Mouse (Mus musculus): Measurements from ENCODE around the gene Khdc3.
"Not testable (repeated sequence)": the region's sequence is repeated elsewhere in the genome, so short reads cannot be mapped to it uniquely, and the experiment has no call there.

Gene Khdc3

GRCm38 (mm10) chr9:73101536-73101935 is at the start of gene Khdc3:
TSS of gene Khdc3 (plus strand) at chr9:73101836.
- no peak for DNase-seq (ENCODE audit: low read depth, low spot score)
- Histone ChIP-seq H3K36me3 (ENCODE audit: control insufficient read depth, insufficient read depth, low read length, poor library complexity, severe bottlenecking) (no peaks in the 10 kb centered on the region), H3K27me3 (ENCODE audit: control insufficient read depth, insufficient read depth, low read length, poor library complexity, severe bottlenecking) (no peaks in the 10 kb centered on the region)

DNA sequence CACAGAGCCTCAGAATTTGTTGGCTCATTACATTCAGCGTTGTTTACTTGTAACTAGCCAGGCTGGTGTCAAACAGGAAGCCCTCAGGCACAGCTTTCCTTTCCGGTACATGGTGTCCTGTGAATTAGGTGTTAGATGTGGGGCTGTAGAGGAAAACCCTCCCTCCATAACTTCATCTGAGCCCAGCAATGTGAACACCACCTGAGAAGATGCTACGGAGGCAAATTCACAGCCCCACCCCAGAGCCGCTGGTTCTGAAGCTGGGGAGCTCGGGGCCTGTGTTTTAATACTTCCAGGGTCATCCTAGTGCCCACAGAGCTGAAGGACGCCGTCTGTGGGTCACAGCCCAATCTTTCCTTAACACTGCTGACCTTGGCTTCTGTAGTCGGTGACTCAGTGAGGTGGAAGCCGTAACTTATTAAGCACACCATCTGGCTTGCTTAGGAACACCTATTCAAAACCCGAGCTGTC is 46.2 kb upstream of the Khdc3 start:
- H3K27me3 ChIP-seq (ENCODE audit: control insufficient read depth, insufficient read depth, low read length, poor library complexity, severe bottlenecking): no peaks in the 10 kb centered on the region
- no peak for DNase-seq (ENCODE audit: low read depth, low spot score)
- no peaks in the 10 kb centered on the region for H3K36me3 ChIP-seq (ENCODE audit: control insufficient read depth, insufficient read depth, low read length, poor library complexity, severe bottlenecking)

DNA sequence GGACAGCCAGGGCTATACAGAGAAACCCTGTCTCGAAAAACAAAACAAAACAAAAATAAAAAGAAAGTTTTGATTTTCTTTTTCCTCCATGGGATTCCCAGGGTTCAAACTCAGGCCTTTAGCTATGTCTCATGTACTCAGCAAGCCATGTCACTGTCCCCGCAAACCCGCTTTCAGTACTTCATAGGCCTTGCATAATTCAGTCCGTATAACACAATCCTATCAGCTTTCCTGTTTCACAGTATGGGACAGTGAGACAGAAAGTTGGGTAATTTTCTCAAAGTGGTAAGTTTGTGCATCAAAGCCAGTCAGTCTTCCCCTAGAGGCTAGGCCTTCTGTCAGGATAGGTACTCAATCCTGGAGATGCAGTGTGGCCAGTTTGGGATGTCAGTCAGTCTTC is 42.4 kb upstream of the Khdc3 start:
- no peak for DNase-seq (ENCODE audit: low read depth, low spot score)
- Histone ChIP-seq H3K27me3 (ENCODE audit: control insufficient read depth, insufficient read depth, low read length, poor library complexity, severe bottlenecking) (no peaks in the 10 kb centered on the region), H3K36me3 (ENCODE audit: control insufficient read depth, insufficient read depth, low read length, poor library complexity, severe bottlenecking) (no peaks in the 10 kb centered on the region)

DNA sequence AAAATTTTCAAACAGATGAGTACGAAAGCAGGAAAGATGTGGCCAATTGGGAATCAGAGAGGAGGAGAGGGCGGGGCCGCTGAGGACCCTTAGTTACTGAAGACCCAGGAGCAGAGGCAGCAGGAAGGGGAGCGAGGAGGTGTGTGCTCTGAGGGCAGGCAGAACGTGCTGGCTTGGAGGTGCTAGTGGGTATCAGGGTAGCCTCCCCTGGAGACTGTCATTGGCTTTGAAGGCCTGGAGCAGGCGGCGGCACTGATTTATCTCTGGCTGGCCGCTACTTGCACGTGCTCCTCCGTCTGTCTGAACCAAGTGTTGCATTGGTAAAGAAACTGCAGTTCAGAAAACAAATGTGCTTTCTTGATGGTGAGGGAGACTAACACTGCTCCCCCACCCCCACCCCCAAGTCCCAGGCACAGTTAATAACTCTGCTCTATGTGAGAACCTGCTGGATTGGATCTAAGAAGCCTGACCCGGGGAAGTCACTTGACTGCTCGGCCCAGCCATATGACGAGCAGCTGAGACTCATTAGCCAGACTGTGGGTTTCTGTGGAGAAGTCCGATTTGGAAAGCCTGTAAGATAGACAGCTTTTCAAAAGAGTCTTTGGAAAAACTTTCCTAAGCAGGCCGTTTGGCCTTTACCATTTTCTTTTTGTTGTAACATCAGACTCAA is 37.9 kb upstream of the Khdc3 start:
- DNase-seq (ENCODE audit: low read depth, low spot score): no peak
- no peaks in the 10 kb centered on the region for H3K27me3 ChIP-seq (ENCODE audit: control insufficient read depth, insufficient read depth, low read length, poor library complexity, severe bottlenecking)
- H3K36me3 ChIP-seq (ENCODE audit: control insufficient read depth, insufficient read depth, low read length, poor library complexity, severe bottlenecking): 0 out of 2 replicates have a peak, but pooled peaks cover 2% of the 10 kb centered on the region

- Histone ChIP-seq H3K36me3 (ENCODE audit: control insufficient read depth, insufficient read depth, low read length, poor library complexity, severe bottlenecking) (0 out of 2 replicates have a peak, but pooled peaks cover 2% of the 10 kb centered on the region), H3K27me3 (ENCODE audit: control insufficient read depth, insufficient read depth, low read length, poor library complexity, severe bottlenecking) (no peaks in the 10 kb centered on the region)
- DNase-seq (ENCODE audit: low read depth, low spot score): no peak
Observed at GRCm38 (mm10) chr9:73067086-73067485, 34.5 kb upstream of the Khdc3 start.

DNA sequence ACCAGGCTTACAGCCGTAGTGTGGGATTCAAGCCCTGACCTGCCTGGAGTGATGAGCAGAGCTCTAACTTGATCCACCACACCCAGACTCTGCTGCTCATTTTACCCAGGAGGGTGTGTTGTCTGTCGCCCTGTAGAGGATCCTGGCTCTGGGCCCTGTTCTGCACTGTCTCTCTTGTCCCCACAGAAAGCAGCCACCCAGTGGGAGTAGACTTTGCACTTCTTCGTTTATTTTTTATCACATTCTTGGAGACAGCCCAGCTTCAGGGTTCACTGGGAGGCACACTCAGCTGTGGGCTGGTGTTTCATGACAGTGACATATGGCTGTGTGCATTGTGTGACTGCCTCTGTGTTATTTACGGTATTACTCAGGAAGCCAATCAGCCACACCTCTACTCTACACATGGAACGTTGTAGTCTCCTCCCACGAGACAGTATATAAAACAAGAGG is 33.4 kb upstream of the Khdc3 start:
- no peak for DNase-seq (ENCODE audit: low read depth, low spot score)

GRCm38 (mm10) chr9:73068688-73069087 is 32.9 kb upstream of the Khdc3 start:
- DNase-seq (ENCODE audit: low read depth, low spot score): no peak
- Histone ChIP-seq H3K36me3 (ENCODE audit: control insufficient read depth, insufficient read depth, low read length, poor library complexity, severe bottlenecking) (0 out of 2 replicates have a peak, but pooled peaks cover 2% of the 10 kb centered on the region), H3K27me3 (ENCODE audit: control insufficient read depth, insufficient read depth, low read length, poor library complexity, severe bottlenecking) (no peaks in the 10 kb centered on the region)

More for the DNA sequence above, 33.4 kb upstream of the Khdc3 start:
- Histone ChIP-seq H3K27me3 (ENCODE audit: control insufficient read depth, insufficient read depth, low read length, poor library complexity, severe bottlenecking) (no peaks in the 10 kb centered on the region), H3K36me3 (ENCODE audit: control insufficient read depth, insufficient read depth, low read length, poor library complexity, severe bottlenecking) (0 out of 2 replicates have a peak, but pooled peaks cover 2% of the 10 kb centered on the region)

GRCm38 (mm10) chr9:73070971-73071659 is 30.5 kb upstream of the Khdc3 start:
- no peaks in the 10 kb centered on the region for H3K27me3 ChIP-seq (ENCODE audit: control insufficient read depth, insufficient read depth, low read length, poor library complexity, severe bottlenecking)

GRCm38 (mm10) chr9:73072426-73072825 is 29.2 kb upstream of the Khdc3 start:
- no peaks in the 10 kb centered on the region for H3K36me3 ChIP-seq (ENCODE audit: control insufficient read depth, insufficient read depth, low read length, poor library complexity, severe bottlenecking)
- H3K27me3 ChIP-seq (ENCODE audit: control insufficient read depth, insufficient read depth, low read length, poor library complexity, severe bottlenecking): no peaks in the 10 kb centered on the region
- DNase-seq (ENCODE audit: low read depth, low spot score): no peak

More at GRCm38 (mm10) chr9:73070971-73071659, 30.5 kb upstream of the Khdc3 start:
- 0 out of 2 replicates have a peak, but pooled peaks cover 2% of the 10 kb centered on the region for H3K36me3 ChIP-seq (ENCODE audit: control insufficient read depth, insufficient read depth, low read length, poor library complexity, severe bottlenecking)
- DNase-seq (ENCODE audit: low read depth, low spot score): peak; percentile 11

DNA sequence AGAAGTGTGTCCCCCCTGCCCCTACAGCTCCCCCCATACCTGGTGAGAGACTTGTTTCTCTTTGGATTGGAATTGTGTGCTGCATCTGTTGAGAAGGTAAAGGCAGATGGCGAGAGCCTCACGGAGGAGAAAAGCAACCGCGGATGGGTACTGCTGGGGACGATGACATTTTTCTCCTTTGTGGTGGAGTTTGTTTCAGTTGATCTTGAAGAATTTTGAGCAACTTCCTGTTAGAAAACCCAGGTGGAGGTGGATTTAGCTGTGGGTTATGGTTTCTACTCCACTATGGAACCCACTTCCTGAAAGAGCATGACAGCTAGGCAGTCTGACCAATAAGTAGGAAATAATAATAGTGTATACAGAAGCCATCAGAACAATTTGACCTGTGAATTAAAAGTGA is 28.5 kb upstream of the Khdc3 start:
- Histone ChIP-seq H3K36me3 (ENCODE audit: control insufficient read depth, insufficient read depth, low read length, poor library complexity, severe bottlenecking) (no peaks in the 10 kb centered on the region), H3K27me3 (ENCODE audit: control insufficient read depth, insufficient read depth, low read length, poor library complexity, severe bottlenecking) (no peaks in the 10 kb centered on the region)
- DNase-seq (ENCODE audit: low read depth, low spot score): no peak

GRCm38 (mm10) chr9:73079349-73079748 is 22.3 kb upstream of the Khdc3 start:
- H3K27me3 ChIP-seq (ENCODE audit: control insufficient read depth, insufficient read depth, low read length, poor library complexity, severe bottlenecking); H3K36me3 ChIP-seq (ENCODE audit: control insufficient read depth, insufficient read depth, low read length, poor library complexity, severe bottlenecking); DNase-seq (ENCODE audit: low read depth, low spot score): not testable (repeated sequence)

DNA sequence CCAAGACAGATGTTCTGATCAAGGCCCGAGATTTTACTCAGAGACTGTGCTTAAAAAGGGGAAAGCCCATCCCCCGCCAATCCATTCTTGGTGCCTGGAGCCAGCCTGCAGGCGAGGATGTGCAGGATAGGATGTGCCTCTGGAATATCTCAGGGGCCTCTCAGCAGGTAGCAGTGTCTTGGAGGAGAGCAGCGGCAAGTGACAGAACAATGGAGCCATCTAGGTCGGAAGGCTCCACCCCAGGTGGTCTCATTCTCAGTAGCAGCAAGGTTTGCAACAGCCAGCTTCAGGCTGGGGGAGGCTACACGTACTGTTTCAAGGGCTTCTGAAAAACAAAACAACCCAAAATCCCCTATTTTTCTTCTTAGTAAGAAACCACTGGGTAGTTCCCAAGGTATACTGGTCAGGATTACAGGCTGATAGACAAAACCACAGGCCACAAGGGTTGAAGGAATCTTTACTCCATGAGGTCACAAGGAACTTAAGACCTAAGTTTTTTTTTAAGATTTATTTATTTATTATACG is 21.8 kb upstream of the Khdc3 start:
- H3K36me3 ChIP-seq (ENCODE audit: control insufficient read depth, insufficient read depth, low read length, poor library complexity, severe bottlenecking): no peaks in the 10 kb centered on the region
- DNase-seq (ENCODE audit: low read depth, low spot score): no peak
- no peaks in the 10 kb centered on the region; the same call in 1 of the 2 replicates for H3K27me3 ChIP-seq (ENCODE audit: control insufficient read depth, insufficient read depth, low read length, poor library complexity, severe bottlenecking)

- H3K27me3 ChIP-seq (ENCODE audit: control insufficient read depth, insufficient read depth, low read length, poor library complexity, severe bottlenecking): no peaks in the 10 kb centered on the region; the same call in 1 of the 2 replicates
- H3K36me3 ChIP-seq (ENCODE audit: control insufficient read depth, insufficient read depth, low read length, poor library complexity, severe bottlenecking): no peaks in the 10 kb centered on the region
- DNase-seq (ENCODE audit: low read depth, low spot score): no peak
Observed at GRCm38 (mm10) chr9:73082291-73083000, 19.2 kb upstream of the Khdc3 start.

DNA sequence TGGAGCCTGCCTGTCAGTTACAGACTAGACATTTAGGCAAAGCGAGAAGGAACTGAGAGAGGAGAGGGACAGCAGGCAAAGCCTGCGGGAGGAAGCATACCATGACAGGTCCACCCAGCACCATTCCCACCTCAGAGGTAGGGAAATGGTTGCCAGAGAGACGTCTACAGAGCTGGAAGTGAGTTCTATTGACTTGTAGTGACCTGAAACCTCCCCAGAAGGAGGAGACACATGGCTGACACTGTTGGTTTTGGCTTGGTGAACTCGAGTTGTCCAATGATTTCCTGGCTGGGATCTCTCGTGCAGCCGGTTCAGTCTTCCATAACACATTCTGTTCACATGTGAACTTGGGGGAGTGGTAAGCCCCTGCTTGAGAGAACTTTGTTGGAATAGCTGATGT is 17.7 kb upstream of the Khdc3 start:
- Histone ChIP-seq H3K36me3 (ENCODE audit: control insufficient read depth, insufficient read depth, low read length, poor library complexity, severe bottlenecking) (no peaks in the 10 kb centered on the region), H3K27me3 (ENCODE audit: control insufficient read depth, insufficient read depth, low read length, poor library complexity, severe bottlenecking) (no peaks in the 10 kb centered on the region; the same call in 1 of the 2 replicates)
- DNase-seq (ENCODE audit: low read depth, low spot score): no peak
